Mouse (Mus musculus) small intestine, adult 2 months (tissue): ENCODE data around the gene Gng7.

Experiments used
- CTCF ChIP-seq: fragments of 200-500 bp; IDR thresholded peaks from 2 replicates; pipeline ENCODE4 v1.5.1; 2012; ENCODE audit warnings: low read depth, mild to moderate bottlenecking, control low read depth, inconsistent platforms, low read length, moderate library complexity, mixed read lengths; ENCODE audit not compliant: insufficient replicate concordance, insufficient read length; ENCODE audit errors: extremely low read depth
- POLR2A ChIP-seq: fragments of 200-500 bp; IDR thresholded peaks from 2 replicates; pipeline ENCODE4 v1.6.1; 2012; ENCODE audit warnings: low read depth, mild to moderate bottlenecking, control low read depth, inconsistent platforms, low read length, moderate library complexity

DNA sequence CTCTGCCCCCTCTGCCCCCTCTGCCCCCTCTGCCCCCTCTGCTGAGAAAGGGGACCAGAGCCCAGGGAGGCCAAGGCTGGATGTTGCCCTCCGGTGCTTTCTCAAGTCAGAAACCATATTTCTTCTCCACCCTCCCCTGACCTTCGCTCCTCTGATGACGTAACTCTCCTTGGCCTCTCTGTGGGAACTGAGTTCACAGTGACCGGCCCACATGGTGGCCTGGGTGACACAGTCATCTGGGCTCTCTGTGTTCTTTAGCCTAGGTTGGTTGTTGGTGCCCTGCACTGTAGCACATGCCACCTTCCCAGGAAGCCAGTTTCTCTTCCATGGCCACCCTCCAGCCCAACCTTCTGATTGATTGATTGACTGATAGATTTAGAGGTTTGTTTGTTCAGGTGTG is 32.4 kb downstream of the Gng7 start:
- TF ChIP-seq CTCF (no peak), POLR2A (peak; percentile 26; the same call in 1 of the 2 replicates)
